Mouse (Mus musculus): ENCODE measurements at regions not wholly inside any gene's neighbourhood (a gene's known extent, or its start where the extent isn't known, plus 50 kb on each side); places are given as distances from the start of the nearest gene placed in this dataset.

- TF ChIP-seq POLR2A (IDR thresholded peaks at IDR 0.05; ENCODE audit: extremely low read depth, insufficient read depth, low read length) (0 out of 2 replicates have a peak, but pooled peaks have one; percentile 34), CTCF (IDR thresholded peaks at IDR 0.05; ENCODE audit: extremely low read depth, insufficient read depth, low read length) (no peak)
These were observed 141.6 kb downstream of the Gxylt1 start for GRCm38 (mm10) chr15:93133379-93133778.
